Mouse (Mus musculus) inflammation-experienced regulatory T-cells, adult 6 months (primary cell): ENCODE data around the gene St6gal1. TPM values are rescaled to one million over a fixed set of nuclear protein-coding genes. Genes with fewer than 3 reads are reported as not detected.
A peak's percentile ranks its signal among the peaks of the same experiment; 100 is the strongest.

Source experiments
- ATAC-seq: one replicate; pipeline ENCODE4 v1.8.0; 2017
- polyA plus RNA-seq, 3 experiments: library from polyadenylated mRNA; unstranded; fragments of 100-300 nt; shearing (Covaris generic); gene quantifications; one replicate each; pipeline ENCODE4 v1.2.1; 2017

St6gal1 gene
- polyA plus RNA-seq, 3 experiments from 2014 or later = 24.7 to 67.7 (median 66.3) TPM

DNA sequence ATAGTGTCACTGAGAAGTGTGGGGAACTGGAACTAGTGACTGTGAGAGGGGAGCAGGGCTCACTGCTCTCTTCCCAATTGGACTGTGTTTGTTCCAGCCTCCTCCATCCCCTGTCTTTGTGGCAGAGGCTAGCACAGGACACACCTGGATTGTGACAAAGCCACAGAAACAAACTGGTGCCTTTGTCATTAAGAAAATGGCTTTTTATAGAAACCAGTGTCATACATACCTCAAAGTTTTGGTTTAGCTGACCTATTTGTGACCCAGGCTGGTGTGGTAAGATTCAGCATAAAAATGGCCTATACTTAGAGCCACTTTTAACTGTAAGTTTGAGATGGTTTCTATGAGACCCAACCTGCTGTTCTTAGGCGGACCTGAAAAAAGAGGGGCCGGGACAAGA is 116.7 kb downstream of the St6gal1 start:
- ATAC-seq = no peak

GRCm38 (mm10) chr16:23350802-23351201 is 126.3 kb downstream of the St6gal1 start:
- ATAC-seq = no peak

GRCm38 (mm10) chr16:23361031-23361430 is 136.5 kb downstream of the St6gal1 start:
- no peak for ATAC-seq

DNA sequence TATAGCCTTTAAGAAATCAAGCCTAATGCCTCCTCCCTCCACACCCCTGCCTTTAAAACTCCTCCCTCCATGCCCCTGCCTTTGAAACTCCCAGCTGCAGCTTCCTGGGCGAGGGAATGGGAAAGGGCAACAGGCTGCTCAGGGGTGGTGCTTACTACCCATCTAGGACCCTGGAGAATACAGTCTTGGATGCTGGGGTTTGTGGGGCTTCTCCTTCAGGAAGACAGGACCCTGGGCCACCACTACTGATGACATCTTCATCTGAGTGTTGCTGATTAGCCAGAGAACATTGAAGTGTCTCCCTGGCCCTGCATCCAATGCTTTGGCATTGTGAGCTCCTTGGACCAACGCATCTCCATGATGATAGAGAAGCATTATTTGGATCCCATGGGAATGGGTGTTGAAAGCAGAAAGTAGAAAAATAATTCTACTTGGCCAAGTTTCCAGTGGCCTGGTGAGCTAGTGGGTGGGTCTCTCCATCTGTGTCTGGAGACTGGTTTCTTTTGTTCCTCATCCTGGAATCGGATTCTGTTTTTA is 137.0 kb downstream of the St6gal1 start:
- ATAC-seq = no peak

DNA sequence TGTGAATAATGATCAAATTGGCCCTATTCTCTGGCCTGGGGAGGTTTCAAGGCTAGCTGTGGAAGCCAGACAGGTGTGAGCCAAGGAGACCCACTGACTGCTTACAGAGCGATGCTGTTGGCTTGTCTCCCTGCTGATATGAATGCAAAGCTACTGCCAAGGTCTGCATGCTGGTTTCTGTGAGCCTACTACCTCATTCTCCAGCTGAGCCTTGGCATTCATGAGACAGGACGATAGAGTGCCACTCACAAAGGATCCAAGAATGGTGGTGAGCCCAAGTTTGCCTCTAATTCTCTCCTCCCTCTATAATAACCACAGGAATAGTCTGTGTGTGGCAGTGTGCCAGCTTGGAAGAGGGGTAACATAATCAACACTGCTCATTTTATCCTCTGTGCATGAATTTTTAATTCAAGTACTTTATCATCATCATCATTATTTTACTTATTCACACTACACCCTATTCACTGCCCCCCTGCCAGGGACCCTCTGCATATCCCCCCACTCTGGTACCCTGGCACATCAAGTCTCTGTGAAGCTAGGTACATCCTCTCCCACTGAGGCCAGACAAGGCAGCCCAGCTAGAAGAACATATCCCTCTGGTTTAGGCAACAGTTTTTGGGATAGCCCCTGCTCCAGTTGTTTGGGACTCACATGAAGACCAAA is 139.9 kb downstream of the St6gal1 start:
- ATAC-seq = no peak

DNA sequence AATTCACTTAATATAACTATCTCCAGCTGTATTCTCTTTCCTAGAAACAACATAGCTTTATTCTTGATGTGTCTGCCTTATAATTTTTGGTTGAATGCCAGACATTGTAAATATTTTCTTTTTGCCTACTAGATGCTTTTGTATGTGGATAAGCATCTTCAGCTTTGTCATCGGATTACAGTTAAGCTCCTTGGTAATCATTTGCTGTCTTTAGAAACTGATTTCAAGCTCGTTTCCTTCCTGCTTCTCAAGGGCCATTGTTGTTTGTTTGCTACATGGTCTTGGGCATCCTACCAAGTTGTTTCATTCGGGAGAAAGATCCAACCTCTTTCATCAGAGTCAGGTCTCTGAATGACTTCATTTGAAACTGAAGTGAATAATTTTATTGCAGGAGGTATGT is 144.6 kb downstream of the St6gal1 start:
- no peak for ATAC-seq

DNA sequence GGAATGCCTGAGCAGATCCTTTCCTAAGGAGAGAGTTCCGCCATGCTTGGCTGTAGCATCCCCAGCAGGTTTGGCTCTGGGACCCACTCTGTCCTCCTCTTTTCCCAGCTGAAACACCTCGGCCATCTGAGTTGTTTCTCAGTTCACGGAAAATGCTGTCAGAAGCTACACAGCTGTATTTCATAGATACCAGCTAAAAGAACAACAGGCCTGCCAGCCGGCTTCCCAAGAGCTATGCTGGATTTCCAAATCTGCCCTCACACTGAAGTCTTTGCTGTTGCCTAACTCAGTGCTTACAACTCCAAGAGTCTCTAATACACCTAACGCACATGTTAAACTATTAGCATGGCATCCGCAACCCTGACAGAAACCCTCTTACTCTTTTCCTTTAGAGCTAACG is 146.2 kb downstream of the St6gal1 start:
- no peak for ATAC-seq

GRCm38 (mm10) chr16:23372340-23372739 is 147.8 kb downstream of the St6gal1 start:
- ATAC-seq = no peak

DNA sequence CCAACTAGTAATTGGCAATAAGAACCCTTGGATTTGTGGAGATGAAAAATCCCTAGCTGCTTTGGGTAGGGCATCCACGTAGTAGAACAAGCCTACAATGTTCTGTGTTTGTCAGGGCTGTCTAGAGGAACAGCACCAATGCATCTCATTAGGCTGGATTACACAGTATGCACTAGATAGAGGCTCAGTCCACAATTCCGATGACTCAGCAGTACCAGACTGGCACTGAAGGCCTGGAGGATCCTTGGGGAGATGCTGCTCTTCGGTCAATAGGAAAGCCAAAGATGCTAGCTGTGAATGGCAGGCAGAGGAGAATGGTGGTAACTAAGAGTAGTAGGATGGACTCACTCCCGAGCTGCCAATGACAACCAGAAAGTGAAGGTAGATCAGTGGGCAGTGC is 149.5 kb downstream of the St6gal1 start:
- no peak for ATAC-seq

GRCm38 (mm10) chr16:23374938-23375337 is 150.4 kb downstream of the St6gal1 start:
- ATAC-seq = peak; percentile 36

DNA sequence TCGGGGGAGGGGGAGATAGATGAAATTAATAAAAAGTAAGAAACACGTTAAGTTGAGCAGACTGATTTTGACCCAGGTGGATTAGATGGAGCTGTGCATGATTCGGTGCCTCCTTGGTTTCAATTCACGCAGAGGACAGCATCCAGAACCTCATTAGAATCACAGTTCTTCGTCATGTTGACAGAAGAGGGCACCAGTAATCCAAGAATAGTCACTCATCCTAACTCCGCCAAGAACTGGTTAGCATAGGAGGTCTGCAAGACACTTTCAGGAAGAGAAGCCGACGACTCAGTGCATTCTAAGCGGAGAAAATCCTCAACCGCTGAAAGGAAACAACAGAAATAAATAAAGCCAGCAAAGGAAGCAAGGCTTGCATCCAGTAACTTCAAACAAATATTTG is 151.6 kb downstream of the St6gal1 start:
- ATAC-seq = no peak

DNA sequence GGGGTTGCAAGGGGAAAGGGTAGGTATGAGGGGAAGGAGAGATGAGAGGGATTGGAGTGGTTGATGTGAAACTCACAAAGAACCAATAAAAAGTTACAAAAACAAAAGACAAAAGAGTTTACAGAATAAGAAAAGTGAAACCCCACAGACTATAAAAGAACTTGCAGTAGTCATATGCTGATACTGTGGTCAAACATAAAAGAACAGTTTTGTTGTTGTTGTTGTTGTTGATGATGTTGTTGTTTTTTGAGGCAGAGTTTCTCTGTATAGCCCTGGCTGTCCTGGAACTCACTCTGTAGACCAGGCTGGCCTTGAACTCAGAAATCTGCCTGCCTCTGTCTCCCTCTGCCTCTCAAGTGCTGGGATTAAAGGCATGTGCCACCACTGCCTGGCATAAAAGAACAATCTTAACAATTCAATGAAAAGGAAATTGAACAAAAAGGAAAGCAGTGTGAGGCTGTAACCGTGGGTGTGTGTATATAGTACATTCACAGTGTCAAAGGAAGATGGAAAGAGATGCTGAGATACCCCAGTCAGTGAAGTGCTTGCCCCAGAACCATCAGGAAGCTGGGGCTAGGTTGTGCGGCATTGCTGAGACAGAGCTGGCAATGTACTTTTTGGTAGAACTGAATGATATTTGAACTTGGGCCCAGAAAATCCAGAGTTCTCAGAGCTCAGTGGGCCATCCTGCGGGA is 155.1 kb downstream of the St6gal1 start:
- ATAC-seq = peak; percentile 67

- ATAC-seq = no peak
Observed at GRCm38 (mm10) chr16:23384304-23384703, 159.8 kb downstream of the St6gal1 start.

DNA sequence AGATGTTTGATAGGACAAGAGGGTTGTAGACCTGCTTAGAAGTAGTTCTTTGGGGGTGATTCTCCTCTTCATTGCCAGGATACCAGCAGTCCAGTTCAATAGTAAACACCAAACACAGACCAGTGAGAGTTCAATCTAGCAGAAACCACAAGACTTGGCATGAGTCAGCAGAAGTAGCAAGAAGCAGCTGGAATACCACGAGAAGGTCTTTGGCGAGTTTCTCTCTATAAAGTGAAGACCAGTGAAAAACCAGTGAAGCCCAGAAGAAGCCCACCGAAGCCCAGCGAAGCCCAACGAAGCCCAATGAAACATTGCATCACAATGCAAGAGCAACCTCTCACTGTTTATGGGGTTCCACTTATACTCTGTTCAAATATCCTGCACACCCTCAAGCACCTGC is 173.4 kb downstream of the St6gal1 start:
- ATAC-seq = no peak

- no peak for ATAC-seq
Observed at GRCm38 (mm10) chr16:23401463-23401862, 176.9 kb downstream of the St6gal1 start.

DNA sequence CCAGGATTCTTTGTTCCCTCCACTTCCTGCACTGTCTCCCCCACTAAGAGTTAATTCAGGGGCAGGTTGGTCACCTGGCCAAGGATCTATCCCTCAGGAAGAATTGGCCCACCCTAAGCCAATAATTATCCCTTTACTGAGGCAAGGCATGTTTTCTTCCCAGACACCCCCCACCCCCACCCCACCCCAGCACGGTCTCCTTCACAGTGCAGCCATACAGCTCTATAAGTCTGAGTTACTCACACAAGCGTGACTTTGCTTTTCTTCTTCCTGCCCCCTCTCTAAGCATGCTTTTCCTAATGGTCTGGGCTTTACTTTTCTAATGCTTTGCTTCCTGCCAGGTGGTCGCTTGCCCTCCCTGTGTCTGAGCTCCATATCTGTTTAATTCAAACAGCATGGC is 177.4 kb downstream of the St6gal1 start:
- no peak for ATAC-seq

GRCm38 (mm10) chr16:23403008-23403755 is 178.6 kb downstream of the St6gal1 start:
- peak; percentile 60 for ATAC-seq

Other genes with a start within 250 kb of the St6gal1 start
- gene Kng2, start 195.3 kb upstream of the St6gal1 start, polyA plus RNA-seq = not detected
- gene Kng1, start 166.9 kb upstream of the St6gal1 start, polyA plus RNA-seq = not detected
- 100 to 1,000 TPM; 438 to 692 (median 649) TPM for gene Eif4a2, start 117.3 kb upstream of the St6gal1 start, polyA plus RNA-seq
- gene Rfc4, start 97.0 kb upstream of the St6gal1 start, polyA plus RNA-seq = 100 to 1,000 TPM in 1 of 3 experiments, 10 to 100 TPM in 2; 34.3 to 110 (median 50.4) TPM
- under 1 TPM in 2 of 3 experiments, not detected in 1; 0.46 to 0.95 TPM for gene Adipoq, start 78.2 kb upstream of the St6gal1 start, polyA plus RNA-seq
- not detected for gene Rtp1, start 204.4 kb downstream of the St6gal1 start, polyA plus RNA-seq